Mouse (Mus musculus): ENCODE results near the gene Abhd12b. TPM values are rescaled to one million over a fixed set of nuclear protein-coding genes. Genes with fewer than 3 reads are reported as not detected.

The Abhd12b gene
- polyA plus RNA-seq, 1 experiment = not detected

DNA sequence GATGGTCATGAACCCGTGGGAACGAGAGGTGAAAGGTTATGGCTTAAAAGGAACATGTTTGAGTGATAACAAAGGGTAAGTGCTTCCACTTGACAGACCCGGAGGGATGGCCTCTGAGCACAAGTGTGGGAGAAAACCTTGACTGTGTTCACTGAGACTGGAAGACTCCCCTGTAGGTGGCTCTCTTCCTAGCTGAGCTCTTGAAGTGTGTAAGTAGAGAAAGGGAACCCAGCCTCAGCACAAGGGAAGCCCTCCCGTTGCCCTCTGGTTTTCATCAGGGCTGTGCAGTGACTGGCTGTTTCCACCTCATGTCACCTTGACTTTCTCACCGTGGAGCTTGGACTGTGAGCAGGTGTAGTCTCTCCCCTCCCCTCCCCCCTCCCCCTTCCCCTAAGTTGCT, 24.8 kb upstream of the Abhd12b start:
- no peak for TF ChIP-seq GATA1 (IDR thresholded peaks at IDR 0.05; ENCODE audit: low read length)

DNA sequence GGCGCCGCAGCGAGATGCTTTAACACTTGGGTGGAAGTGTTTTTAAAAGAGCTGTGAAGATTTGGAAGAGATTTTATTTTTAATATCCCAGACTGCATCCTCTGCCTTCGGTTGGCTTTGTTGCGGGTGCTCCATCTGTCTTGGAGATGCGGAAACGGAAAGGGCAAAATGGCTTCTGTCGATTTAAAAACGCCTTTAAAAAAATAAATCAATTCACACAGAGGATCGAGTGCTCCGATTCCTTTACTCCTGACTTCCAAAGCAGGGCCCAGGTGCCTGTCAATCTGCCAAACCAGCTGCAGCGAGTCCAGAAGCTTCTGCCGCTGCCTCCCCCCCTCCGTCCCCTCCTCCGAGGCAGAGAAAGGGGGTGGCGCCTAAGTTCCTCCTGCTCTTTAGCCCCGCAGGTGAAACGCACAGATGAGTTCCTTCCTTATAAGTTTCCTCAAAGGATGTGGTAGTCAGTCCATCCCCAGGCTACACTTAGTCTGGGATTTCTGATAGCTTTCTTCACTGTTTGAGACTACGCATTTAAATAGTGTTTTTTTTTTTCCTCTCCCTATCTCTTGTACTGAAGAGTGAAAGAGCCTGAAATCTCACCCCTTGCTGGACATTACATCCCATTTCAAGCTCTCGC, 22.8 kb upstream of the Abhd12b start:
- TF ChIP-seq GATA1 (IDR thresholded peaks at IDR 0.05; ENCODE audit: low read length) = no peak

DNA sequence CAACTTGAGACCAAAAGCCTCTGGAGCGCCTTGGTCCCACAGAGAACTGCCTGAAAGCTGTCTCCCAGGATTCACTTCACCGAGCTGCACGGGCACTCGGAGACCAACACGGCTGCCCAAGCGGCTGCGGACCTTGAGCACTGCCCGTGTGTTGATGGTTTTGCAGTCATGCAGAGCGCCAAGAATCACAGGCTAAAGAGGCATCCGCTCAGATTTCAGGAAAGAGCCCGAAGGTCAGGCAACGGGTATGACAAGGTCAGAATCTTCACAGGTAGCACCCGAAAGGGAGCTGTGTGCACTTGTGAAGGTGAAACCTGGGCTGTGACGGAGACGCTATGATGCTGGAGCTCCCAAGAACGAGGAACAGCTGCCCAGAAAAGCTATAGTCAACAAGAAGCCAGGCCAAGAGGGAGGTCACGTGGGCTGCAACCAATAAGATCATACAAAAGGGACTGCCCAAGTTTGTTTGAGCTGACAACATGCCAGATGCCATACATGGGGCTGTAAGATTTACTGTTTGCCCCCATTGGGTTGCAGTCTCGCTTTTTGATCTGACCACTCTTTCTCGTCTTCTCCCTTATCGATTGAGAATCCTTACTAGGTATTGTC, 19.2 kb upstream of the Abhd12b start:
- TF ChIP-seq GATA1 (IDR thresholded peaks at IDR 0.05; ENCODE audit: low read length) = no peak

DNA sequence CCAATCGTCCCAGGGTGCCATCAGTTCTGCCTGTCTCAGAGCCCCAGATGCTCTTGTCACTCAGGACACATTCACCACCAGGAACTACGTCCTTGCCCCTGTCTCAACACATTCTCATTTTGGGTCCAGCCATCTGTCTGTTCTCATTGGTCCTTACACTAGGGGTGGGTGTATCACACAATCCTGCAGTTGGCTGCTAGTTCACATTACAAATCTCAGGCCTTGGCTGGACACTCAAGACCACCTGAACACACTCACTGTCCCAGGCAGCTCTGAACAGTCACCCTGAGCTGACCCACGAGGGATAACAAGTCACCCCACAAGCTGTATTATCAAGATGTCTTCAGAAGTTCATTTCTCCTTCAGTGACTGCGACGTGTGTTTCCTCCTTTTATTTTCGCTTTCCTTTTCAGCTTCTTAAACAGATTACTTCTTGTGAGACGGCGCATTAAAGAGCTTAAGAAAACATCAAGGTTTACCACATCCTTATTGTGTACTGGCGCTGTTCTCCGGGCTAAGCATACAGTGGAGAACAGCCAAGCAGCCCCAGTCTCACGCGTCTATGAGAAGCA, 17.7 kb upstream of the Abhd12b start:
- TF ChIP-seq GATA1 (IDR thresholded peaks at IDR 0.05; ENCODE audit: low read length) = no peak

DNA sequence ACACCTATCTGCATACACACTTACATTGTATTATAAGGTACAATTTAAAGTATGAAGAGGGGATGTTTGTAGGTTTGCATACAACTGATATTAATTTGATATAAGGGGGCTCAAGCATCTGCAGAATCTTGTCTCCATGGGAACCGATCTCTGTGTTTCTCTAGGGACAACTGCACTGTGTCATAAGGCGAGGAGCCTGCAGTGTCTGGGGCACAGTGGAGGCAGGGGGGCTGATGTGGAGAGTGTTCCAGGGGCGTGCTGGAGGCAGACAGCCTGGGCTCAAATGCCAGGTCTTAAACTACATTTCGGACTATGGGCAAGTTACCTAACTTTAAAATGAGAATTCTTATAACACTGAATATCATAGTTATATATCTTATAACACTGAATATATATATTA, 16.8 kb upstream of the Abhd12b start:
- no peak for TF ChIP-seq GATA1 (IDR thresholded peaks at IDR 0.05; ENCODE audit: low read length)

DNA sequence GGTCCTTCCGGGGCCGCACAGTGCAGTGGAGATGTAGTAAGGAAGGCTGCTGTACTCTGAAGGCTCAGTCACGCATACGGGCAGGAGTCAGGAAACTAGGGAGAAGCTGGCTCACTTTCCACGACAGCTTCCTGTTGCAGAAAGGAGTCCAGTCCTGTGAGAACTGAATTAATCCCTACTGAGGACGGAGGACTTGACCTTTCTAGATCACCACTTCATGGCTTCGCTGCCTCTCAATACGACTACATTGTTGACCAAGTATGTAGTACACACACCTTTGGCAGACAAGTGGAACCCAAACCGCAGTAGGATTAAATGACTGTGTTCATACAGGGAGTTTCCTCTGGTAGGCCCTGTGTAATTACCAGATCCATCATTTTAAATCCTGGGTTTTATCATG, 16.3 kb upstream of the Abhd12b start:
- TF ChIP-seq GATA1 (IDR thresholded peaks at IDR 0.05; ENCODE audit: low read length) = no peak

DNA sequence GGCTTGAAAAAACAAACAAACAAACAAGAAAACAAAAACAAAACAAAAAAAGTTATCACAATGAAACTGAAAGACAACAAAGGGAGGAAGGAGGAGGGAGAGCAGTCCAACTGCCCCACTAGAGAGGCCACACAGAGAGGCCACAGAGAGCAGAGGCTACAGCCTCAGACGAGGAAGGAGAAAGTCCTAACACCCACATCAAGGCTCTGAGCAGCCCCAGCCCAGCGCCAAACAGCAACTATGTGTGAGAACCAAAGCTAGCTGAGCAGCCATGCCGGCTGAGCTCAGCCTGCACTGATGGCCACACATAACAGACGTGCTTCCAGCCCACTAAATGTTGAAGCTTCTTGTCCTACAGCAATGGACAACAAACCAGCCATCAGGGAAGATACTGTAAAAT, 14.1 kb upstream of the Abhd12b start:
- TF ChIP-seq GATA1 (IDR thresholded peaks at IDR 0.05; ENCODE audit: low read length) = no peak

DNA sequence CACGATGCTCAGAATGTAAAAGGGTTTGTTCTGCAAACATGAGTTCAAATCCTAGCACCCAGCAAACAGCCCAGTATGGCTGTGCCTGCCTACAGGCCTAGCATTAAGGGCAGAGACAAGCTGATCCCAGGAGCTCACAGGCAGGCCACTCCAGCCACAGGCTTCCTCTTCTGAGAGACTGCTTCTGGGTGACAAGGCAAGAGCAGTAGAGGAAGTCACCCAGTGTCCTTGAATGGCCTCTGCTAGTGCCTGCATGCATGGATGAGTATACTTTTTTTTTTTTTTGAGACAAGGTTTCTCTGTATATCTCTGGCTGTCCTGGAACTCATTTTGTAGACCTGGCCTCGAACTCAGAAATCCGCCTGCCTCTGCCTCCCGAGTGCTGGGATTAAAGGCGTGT, 13.4 kb upstream of the Abhd12b start:
- no peak for TF ChIP-seq GATA1 (IDR thresholded peaks at IDR 0.05; ENCODE audit: low read length)

DNA sequence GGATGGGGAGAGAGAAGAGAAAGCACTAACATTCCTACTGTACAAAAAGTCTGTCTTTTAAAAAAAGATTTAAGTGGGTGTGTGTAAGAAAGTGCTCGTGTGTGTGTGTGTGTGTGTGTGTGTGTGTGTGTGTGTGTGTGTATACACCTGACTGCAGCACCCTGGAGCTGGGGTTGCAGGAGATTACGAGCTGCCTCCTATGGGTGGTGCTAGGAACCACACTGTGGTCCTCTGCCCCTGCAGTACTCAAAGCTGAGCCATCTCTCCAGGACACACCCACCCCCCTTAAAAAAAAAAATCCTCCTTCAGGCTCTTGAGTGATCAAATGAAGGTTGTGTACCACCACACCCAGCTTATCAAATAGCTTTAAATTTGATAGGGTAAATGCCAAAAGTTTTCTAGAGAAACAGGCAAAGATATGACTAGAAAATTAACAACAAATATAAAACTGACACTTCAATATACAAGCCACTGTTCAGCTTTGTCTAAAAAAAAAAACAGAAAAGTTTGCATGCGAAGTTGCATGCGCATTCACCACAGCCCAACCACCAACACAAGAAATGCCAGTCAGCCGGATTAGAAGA, 12.9 kb upstream of the Abhd12b start:
- TF ChIP-seq GATA1 (IDR thresholded peaks at IDR 0.05; ENCODE audit: low read length) = no peak

DNA sequence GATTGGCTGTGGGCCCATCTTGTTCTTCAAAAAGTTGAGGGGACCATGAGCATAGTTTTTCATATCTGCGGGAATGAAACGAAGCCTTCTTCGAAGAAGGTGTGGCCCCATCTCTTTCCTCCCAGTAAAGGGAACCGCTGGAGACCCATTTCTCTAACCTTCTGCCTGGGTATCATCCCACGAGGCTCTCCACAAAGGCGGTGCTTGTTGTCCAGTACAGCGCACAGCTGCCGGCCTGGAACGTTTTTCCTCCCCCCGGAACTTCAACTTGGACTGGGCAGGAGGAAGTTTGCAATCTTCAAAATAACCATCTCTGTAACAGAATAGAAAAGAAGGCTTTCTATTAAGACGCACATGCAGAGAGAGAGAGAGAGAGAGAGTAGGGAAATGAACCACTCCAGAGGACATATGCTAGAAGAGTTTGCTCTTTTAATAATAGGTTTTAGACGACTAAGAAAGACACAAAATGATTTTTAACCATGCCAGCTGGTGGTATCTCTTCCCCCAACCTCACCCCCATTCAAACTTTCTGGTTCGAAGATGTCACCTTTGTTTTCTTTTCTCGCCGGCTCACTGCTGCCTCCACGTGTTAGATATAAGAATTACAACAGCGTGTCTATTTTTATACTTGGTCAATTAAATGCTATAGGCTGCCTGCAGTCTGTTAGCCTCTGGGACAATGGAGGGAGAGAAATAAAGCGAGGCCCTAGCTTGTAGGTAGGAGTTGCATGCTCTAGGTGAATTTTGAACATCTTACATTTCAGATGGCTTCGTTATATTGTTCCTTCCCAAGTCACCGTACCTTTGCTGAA, 9.1 kb upstream of the Abhd12b start:
- no peak for TF ChIP-seq GATA1 (IDR thresholded peaks at IDR 0.05; ENCODE audit: low read length)

DNA sequence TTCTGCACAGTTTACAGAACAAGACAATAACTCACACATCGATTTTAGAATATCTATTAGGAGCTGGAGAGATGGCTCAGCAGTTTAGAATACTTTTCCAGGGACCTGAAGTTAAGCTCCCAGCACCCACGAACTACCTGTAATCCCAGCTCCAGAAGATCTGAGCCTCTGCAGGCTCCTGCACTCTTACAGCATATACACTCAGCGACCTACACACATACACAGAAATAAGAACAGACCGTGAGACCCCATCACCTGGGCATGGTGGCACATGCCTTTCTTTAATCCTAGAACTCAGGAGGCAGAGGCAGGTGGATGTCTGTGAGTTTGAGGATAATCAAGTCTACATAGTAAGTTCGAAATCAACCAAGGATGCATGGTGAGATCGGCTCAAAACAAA, 8.4 kb upstream of the Abhd12b start:
- TF ChIP-seq GATA1 (IDR thresholded peaks at IDR 0.05; ENCODE audit: low read length) = no peak

DNA sequence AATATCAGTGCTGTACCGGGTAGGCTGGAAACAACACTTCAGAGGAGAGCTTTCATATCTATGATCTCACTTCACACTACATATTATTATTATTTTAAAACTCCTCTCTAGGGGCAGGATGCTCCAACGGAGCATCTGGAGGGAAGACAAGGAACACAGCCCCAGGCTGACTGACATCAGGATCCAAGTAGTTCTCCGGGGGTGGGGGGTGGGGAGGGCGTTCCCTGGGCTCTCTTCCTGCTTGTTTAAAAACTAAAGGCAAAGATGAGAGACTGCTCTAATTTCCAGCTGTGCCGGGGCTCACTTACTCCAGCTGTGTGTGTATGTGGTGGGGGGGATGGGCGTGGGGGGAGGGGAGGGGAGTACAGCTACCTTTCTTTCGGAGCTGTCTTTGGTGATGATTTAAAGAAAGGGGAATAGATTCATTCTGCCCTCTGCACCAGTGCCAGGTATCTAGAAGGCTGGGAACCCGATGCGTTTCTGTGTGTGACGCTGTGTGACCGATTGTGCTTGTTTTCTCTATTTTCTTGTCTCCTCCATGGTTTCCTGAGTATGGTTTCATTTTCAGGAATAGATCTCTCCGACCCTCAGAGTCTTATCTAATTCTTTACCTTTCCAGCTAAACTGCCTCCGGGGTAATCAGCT, 5.8 kb upstream of the Abhd12b start:
- TF ChIP-seq GATA1 (IDR thresholded peaks at IDR 0.05; ENCODE audit: low read length) = no peak

DNA sequence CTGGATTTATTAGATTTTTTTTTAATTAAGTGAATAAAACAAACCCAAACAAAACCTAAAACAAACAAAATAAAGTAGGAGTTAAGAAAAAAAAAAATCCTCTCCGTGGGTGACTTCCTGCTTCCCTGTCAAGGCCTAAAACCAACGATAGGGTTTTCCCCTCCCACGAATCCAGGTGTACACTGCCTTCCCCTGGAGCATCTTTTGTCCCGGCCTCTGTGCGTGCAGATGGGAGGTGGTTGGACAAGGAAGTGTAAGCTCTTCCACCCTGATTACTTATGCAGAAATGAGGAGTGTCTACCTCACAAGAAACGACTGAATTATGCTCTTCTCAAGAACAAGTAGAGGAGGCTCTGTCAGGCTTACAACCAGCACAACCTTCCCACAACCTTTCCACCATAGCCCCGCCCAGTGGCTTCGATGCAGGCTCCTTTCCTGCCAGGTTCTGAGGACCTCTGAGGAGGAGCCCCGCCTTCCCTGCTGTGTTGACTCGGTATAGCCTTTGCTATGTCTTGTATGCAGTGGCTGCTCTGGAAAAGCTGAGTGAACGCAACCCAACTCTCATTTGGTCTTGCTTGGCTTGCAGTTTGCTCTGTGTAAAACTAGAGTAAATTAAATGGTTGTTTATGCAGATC, 5.2 kb upstream of the Abhd12b start:
- TF ChIP-seq GATA1 (IDR thresholded peaks at IDR 0.05; ENCODE audit: low read length) = no peak

DNA sequence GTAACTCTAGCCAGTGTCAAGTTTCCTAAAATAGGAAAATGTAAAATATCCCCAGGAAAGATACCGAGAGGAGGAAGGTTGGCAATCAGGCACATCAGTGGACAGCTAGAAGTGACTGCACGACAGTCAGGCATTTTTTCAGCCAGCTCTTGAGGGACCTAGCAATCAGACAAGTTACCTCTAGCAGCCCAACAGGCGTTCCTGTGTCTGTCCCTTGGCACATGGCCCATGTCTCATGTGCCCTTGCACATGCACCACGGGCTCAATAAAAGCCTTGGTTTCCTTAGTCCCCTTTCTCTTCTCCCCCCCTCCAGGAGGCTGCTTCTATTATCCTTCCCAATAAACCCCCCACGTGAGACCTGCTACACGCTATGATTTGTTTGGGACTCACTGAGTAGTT, 2.3 kb downstream of the Abhd12b start:
- TF ChIP-seq GATA1 (IDR thresholded peaks at IDR 0.05; ENCODE audit: low read length) = no peak
